Comparison of ENCODE assay signal across 31 mouse cellular contexts in the genomic region with DNA sequence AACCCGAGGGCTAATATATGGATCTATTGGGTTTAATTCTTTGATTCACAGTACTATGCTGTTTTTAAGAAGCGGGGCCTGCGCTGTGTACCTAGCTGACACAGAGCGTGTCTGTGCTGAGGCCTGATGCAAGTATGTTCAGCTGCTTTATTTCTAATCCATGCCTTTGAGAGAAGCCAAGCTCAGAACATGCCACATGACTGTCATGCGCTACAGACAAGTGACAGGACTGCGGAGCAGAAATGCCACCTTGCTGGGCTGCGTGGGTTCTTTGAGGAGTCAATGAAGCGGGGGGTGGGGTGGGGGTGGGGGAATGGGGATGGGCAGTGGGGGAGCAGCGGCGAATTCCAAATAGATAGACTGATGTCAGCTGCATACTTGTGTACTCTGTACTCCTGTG.
"Had no signal": no experiment of that assay in that cellular context is flagged by ENCODE, and none has a peak within 500 bp of the region (broad histone marks: within the 10 kb centered on the region; RNA-seq: fewer than 3 reads in every experiment).

No protein-coding gene starts in this region.

- H3K27me3 ChIP-seq: heart, embryonic 12.5 days; heart, embryonic 15.5 days; hindbrain, embryonic 12.5 days; hindbrain, embryonic 13.5 days; hindbrain, embryonic 15.5 days; intestine, embryonic 15.5 days; kidney, embryonic 15.5 days had no signal

- H3K36me3 ChIP-seq: hindbrain, embryonic 10.5 days; hindbrain, embryonic 12.5 days; hindbrain, embryonic 13.5 days; hindbrain, embryonic 15.5 days; intestine, embryonic 15.5 days; kidney, embryonic 15.5 days had no signal

- H3K4me3 ChIP-seq: heart, adult 2 months; heart, embryonic 12.5 days; heart, embryonic 15.5 days; hindbrain, embryonic 10.5 days; hindbrain, embryonic 12.5 days; hindbrain, embryonic 13.5 days; hindbrain, embryonic 15.5 days; intestine, embryonic 15.5 days; kidney, embryonic 15.5 days; layer of hippocampus, adult 2 months; left cerebral cortex, adult 2 months had no signal

- DNase-seq: heart, adult 2 months; heart, postnatal 4 days; kidney, adult 11 months; kidney, adult 18-20 months; kidney, adult 2 months; kidney, adult 8-10 months; kidney, adult 9 months; kidney, postnatal 10 days; kidney, postnatal 14 days; kidney, postnatal 25 days; kidney, postnatal 36 days; kidney, postnatal 4 days; layer of hippocampus, adult 9-11 months; layer of hippocampus, postnatal 36 days had no signal

- H3K4me2 ChIP-seq: heart, embryonic 11.5 days; heart, embryonic 12.5 days; heart, embryonic 15.5 days; hindbrain, embryonic 12.5 days; hindbrain, embryonic 13.5 days; hindbrain, embryonic 14.5 days; hindbrain, embryonic 15.5 days; intestine, embryonic 15.5 days; kidney, embryonic 15.5 days had no signal

- H3K27ac ChIP-seq: heart, adult 2 months; heart, embryonic 15.5 days; hindbrain, embryonic 10.5 days; hindbrain, embryonic 12.5 days; hindbrain, embryonic 13.5 days; hindbrain, embryonic 14.5 days; hindbrain, embryonic 15.5 days; hindbrain, postnatal 0 days; intestine, embryonic 15.5 days; kidney, embryonic 15.5 days; kidney, postnatal 0 days; layer of hippocampus, adult 2 months; left cerebral cortex, adult 2 months had no signal

- H3K9ac ChIP-seq: heart, embryonic 12.5 days; heart, embryonic 15.5 days; hindbrain, embryonic 12.5 days; hindbrain, embryonic 13.5 days; hindbrain, embryonic 14.5 days; hindbrain, embryonic 15.5 days; intestine, embryonic 15.5 days; kidney, embryonic 15.5 days had no signal

- H3K9me3 ChIP-seq: heart, embryonic 12.5 days; heart, embryonic 15.5 days; hindbrain, embryonic 10.5 days; hindbrain, embryonic 12.5 days; hindbrain, embryonic 13.5 days; hindbrain, embryonic 15.5 days; intestine, embryonic 15.5 days; kidney, embryonic 15.5 days had no signal

- ATAC-seq: hindbrain, embryonic 16.5 days; hindbrain, postnatal 0 days; inflammation-experienced regulatory T-cells, adult 6 months; intestine, embryonic 16.5 days had no signal
